ENCODE assay signal across 8 mouse cellular contexts in the genomic region with DNA sequence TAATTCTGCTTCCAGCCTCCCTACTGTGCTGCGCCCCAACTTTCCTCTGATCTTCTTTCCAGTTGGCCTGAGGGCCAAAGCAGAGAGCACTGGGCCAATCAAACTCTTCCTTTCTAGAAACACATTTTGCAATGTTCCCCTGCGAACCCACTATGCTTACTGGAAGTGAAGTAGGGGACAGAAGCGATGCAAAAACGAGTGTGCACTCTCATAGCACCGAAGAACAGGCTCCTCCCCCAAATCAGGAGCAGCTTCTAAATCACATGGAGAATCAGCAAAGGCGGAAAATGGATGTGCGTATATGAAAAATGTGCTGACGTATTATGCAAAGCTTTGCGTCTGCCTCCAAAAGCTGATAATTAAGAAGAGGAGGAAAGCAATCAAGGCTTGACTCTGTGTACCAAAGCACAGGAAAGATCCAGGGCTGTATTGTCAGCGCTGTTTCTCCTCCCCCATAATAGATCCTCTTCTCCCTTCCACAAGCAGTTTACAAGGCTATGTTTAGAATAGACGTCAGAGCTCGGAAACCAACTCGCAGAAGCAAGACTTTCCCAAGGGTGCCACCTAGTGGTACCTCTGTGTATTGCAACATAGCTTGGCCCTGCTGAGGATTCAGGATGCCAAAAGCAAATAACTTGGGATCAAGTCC. TPM values are rescaled to one million over a fixed set of nuclear protein-coding genes. Genes with fewer than 3 reads are reported as not detected.
A peak's percentile ranks its signal among the peaks of the same experiment; 100 is the strongest.
DNase-seq lines count a peak whose midpoint lies in the region; ATAC-seq lines count a peak whose summit lies in the region.

No protein-coding gene starts in this region.

- H3K36me3 ChIP-seq in embryonic facial prominence, embryonic 14.5 days (ENCODE audit: control insufficient read depth, insufficient read depth, low read length) = no peaks in the 10 kb centered on the region
- H3K36me3 ChIP-seq in limb, embryonic 12.5 days = no peaks in the 10 kb centered on the region
- H3K36me3 ChIP-seq in midbrain, embryonic 14.5 days (ENCODE audit: control insufficient read depth, insufficient read depth, low read length) = no peaks in the 10 kb centered on the region

- peak overlapping the region; percentile 52 for H3K4me2 ChIP-seq in embryonic facial prominence, embryonic 14.5 days (ENCODE audit: low read depth, low read length)
- peak overlapping the region; percentile 46 for H3K4me2 ChIP-seq in limb, embryonic 12.5 days
- peak overlapping the region; percentile 47 for H3K4me2 ChIP-seq in midbrain, embryonic 14.5 days (ENCODE audit: low read length)

- 37% methylated on average over 13 of the region's 13 CpGs for WGBS in embryonic facial prominence, embryonic 14.5 days
- 40% methylated on average over 13 of the region's 13 CpGs for WGBS in limb, embryonic 12.5 days
- WGBS in midbrain, embryonic 14.5 days = 40% methylated on average over 13 of the region's 13 CpGs

- 0 out of 2 replicates have a peak, but pooled peaks cover 8% of the 10 kb centered on the region for H3K27me3 ChIP-seq in embryonic facial prominence, embryonic 14.5 days (replicated peaks; ENCODE audit: control insufficient read depth, insufficient read depth, low read length)
- H3K27me3 ChIP-seq in limb, embryonic 12.5 days = no peaks in the 10 kb centered on the region; the same call in 1 of the 2 replicates
- no peaks in the 10 kb centered on the region for H3K27me3 ChIP-seq in midbrain, embryonic 14.5 days (ENCODE audit: control insufficient read depth, insufficient read depth, low read length)

- H3K4me1 ChIP-seq in embryonic facial prominence, embryonic 14.5 days (ENCODE audit: control insufficient read depth, insufficient read depth, low read length) = no peaks in the 10 kb centered on the region
- no peaks in the 10 kb centered on the region for H3K4me1 ChIP-seq in limb, embryonic 12.5 days (replicated peaks)
- no peaks in the 10 kb centered on the region for H3K4me1 ChIP-seq in midbrain, embryonic 14.5 days (ENCODE audit: control insufficient read depth, insufficient read depth, low read length)

- ATAC-seq in embryonic facial prominence, embryonic 14.5 days (ENCODE audit: low read depth) = peak; percentile 77
- ATAC-seq in limb, embryonic 12.5 days (ENCODE audit: insufficient number of reproducible peaks, insufficient read depth, low FRiP score, low TSS enrichment, low read depth) = no peak
- peak; percentile 72; the same call in 1 of the 2 replicates for ATAC-seq in midbrain, embryonic 14.5 days (ENCODE audit: low FRiP score, low TSS enrichment)

- no peaks in the 10 kb centered on the region for H3K9me3 ChIP-seq in embryonic facial prominence, embryonic 14.5 days (ENCODE audit: control insufficient read depth, low read length)
- no peaks in the 10 kb centered on the region for H3K9me3 ChIP-seq in limb, embryonic 12.5 days
- H3K9me3 ChIP-seq in midbrain, embryonic 14.5 days (ENCODE audit: control insufficient read depth, low read length) = no peaks in the 10 kb centered on the region

- H3K27ac ChIP-seq in embryonic facial prominence, embryonic 14.5 days (replicated peaks; ENCODE audit: low read depth, low read length) = peak overlapping the region; percentile 55
- no peak overlapping the region for H3K27ac ChIP-seq in limb, embryonic 12.5 days
- H3K27ac ChIP-seq in midbrain, embryonic 14.5 days (replicated peaks; ENCODE audit: low read depth, low read length) = no peak overlapping the region

- peak overlapping the region; percentile 36 for H3K4me3 ChIP-seq in embryonic facial prominence, embryonic 14.5 days (ENCODE audit: low read depth, low read length)
- peak overlapping the region; percentile 19; the same call in 1 of the 2 replicates for H3K4me3 ChIP-seq in limb, embryonic 12.5 days (replicated peaks)
- H3K4me3 ChIP-seq in midbrain, embryonic 14.5 days (replicated peaks; ENCODE audit: low read depth, low read length) = peak overlapping the region; percentile 27

- DNase-seq in 3T3-L1 (ENCODE audit: low read depth, low spot score) = peak; percentile 90
- DNase-seq in adrenal gland, postnatal 4 days (ENCODE audit: low spot score in 2 of 2) = peak; percentile 36 to 48
- DNase-seq in embryonic facial prominence, embryonic 14.5 days (ENCODE audit: low spot score) = peak; percentile 86
- DNase-seq in heart, adult 8-10 months (ENCODE audit: low spot score) = peak; percentile 75
- peak; percentile 61 to 80 for DNase-seq in kidney, adult 8-10 months
- DNase-seq in midbrain, embryonic 14.5 days = peak; percentile 88
- peak; percentile 26 to 59 for DNase-seq in spleen, adult 18-20 months

- H3K9ac ChIP-seq in embryonic facial prominence, embryonic 14.5 days (ENCODE audit: low read depth, low read length) = peak overlapping the region; percentile 32
- H3K9ac ChIP-seq in limb, embryonic 12.5 days (replicated peaks) = no peak overlapping the region
- 0 out of 2 replicates have a peak overlapping the region, but pooled peaks have one; percentile 34 for H3K9ac ChIP-seq in midbrain, embryonic 14.5 days (replicated peaks; ENCODE audit: low read length)

RNA-seq across cellular contexts. Expression of a gene that starts 57.5 kb away (rescaled TPM):
- total RNA-seq in adrenal gland, postnatal 4 days (2021) = 10 to 100 TPM; 24.4 to 26.2 TPM
- 53.1 and 64.4 TPM in 2 replicates for polyA plus RNA-seq in embryonic facial prominence, embryonic 14.5 days (2014; fragmentation: Nextera tagmentation; extraction: Ambion mirVana)
- 1 to 10 TPM; 1.6 to 3.6 (median 2.6) TPM for total RNA-seq in heart, adult 8-10 months (2022)
- polyA plus RNA-seq in limb, embryonic 12.5 days (2016; fragmentation: Nextera tagmentation; extraction: Ambion mirVana) = 73.0 and 77.2 TPM in 2 replicates
- 19.0 and 25.8 TPM in 2 replicates for polyA plus RNA-seq in midbrain, embryonic 14.5 days (2014; fragmentation: Nextera tagmentation; extraction: Ambion mirVana)
